Mouse (Mus musculus): ENCODE measurements around the gene Rgs6. TPM values are rescaled to one million over a fixed set of nuclear protein-coding genes. Genes with fewer than 3 reads are reported as not detected.

Gene Rgs6
- polyA plus RNA-seq (2016; fragmentation: Nextera tagmentation; extraction: Ambion mirVana), result 0.49 and 0.89 TPM in 2 replicates

DNA sequence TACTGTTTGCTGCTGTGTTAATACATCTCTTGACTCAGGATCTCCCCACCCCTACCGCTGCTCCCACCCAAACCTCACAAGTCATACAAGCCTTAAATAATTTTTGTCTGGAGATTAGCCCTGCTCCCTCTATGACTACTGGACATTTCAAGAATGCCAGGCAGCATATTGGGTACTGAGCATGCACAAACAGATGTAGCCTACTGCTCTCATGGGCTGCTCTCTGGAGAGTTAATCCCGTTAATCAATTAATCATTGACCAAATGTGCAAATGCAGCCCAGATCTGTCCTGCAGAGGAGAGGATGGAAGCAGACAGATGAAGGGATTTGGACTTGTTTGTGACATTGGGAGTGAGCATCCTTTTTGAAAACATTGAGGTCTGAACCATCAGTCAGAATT lies at the start of gene Rgs6:
Gene Rgs6 (plus strand): TSS at position 276 of the 400 bp plus-strand sequence.
- no peak for DNase-seq (ENCODE audit: low spot score)
- peaks cover 2% of the 10 kb centered on the region; the same call in 1 of the 2 replicates for H3K9me3 ChIP-seq
- no peak within 1 kb of the TSS for H3K27ac ChIP-seq (replicated peaks)
- 86% methylated on average over 2 of the region's 2 CpGs for WGBS
- H3K36me3 ChIP-seq (replicated peaks), result no peaks in the 10 kb centered on the region
- peaks cover 30% of the 10 kb centered on the region for H3K4me1 ChIP-seq
- H3K27me3 ChIP-seq (replicated peaks; ENCODE audit: low read depth, poor library complexity, severe bottlenecking), result 0 out of 2 replicates have a peak, but pooled peaks cover 8% of the 10 kb centered on the region
- H3K4me3 ChIP-seq, result no peak within 1 kb of the TSS

DNA sequence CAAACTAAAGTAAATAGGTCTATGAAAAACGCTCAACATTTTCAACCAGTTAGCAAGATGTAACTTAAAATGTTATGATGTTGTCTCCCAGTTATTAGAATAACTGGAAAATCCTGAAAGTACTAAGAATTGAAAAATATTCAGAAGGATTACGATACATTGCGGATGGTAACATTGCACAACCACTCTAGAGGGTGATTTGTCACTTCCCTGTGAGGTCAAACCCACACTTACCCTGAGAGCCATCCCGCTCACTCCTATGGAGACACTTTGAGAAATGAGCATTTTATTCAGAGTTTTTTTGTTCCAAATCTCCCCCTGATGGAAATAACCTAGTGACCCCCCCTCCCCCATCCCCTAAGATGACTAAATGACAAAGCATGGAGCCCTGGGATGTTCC lies 41.0 kb upstream of the Rgs6 start:
- Histone ChIP-seq H3K9me3 (peaks cover 10% of the 10 kb centered on the region; the same call in 1 of the 2 replicates), H3K36me3 (replicated peaks) (no peaks in the 10 kb centered on the region), H3K4me3 (no peak overlapping the region), H3K4me1 (no peaks in the 10 kb centered on the region), H3K27me3 (replicated peaks; ENCODE audit: low read depth, poor library complexity, severe bottlenecking) (no peaks in the 10 kb centered on the region), H3K27ac (replicated peaks) (no peak overlapping the region)
- 92% methylated on average over 4 of the region's 4 CpGs for WGBS
- no peak for DNase-seq (ENCODE audit: low spot score)

- H3K27ac ChIP-seq (replicated peaks), result no peak overlapping the region
- no peaks in the 10 kb centered on the region for H3K36me3 ChIP-seq (replicated peaks)
- H3K9me3 ChIP-seq, result peaks cover 10% of the 10 kb centered on the region; the same call in 1 of the 2 replicates
- no peak for DNase-seq (ENCODE audit: low spot score)
- no peaks in the 10 kb centered on the region for H3K27me3 ChIP-seq (replicated peaks; ENCODE audit: low read depth, poor library complexity, severe bottlenecking)
- H3K4me1 ChIP-seq, result no peaks in the 10 kb centered on the region
- no peak overlapping the region for H3K4me3 ChIP-seq
- 86% methylated on average over 6 of the region's 6 CpGs for WGBS
Observed at GRCm38 (mm10) chr12:82549228-82549627, 38.9 kb upstream of the Rgs6 start.

DNA sequence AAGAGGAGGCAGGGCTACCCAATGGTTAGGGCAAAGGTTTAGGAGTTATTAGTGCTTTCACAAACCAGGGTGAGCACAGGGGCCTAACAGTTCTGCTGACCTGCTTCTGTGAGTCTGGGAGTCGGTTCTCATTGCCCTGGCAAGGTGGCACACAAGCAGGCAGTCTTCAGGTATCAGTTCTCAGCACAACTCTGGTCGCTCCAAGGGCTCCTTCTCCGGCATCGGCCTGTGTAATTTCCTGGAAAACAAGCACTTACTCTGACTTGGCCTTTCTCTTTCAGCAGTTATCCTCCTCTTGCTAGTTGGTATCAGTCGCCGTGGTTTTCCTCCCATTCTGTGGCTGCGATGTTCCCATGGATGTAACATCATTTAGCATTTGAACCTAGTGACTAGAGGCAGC lies 38.0 kb upstream of the Rgs6 start:
- Histone ChIP-seq H3K9me3 (peaks cover 10% of the 10 kb centered on the region; the same call in 1 of the 2 replicates), H3K4me1 (no peaks in the 10 kb centered on the region), H3K27me3 (replicated peaks; ENCODE audit: low read depth, poor library complexity, severe bottlenecking) (no peaks in the 10 kb centered on the region), H3K4me3 (no peak overlapping the region), H3K36me3 (replicated peaks) (no peaks in the 10 kb centered on the region), H3K27ac (replicated peaks) (no peak overlapping the region)
- 92% methylated on average over 7 of the region's 7 CpGs for WGBS
- no peak for DNase-seq (ENCODE audit: low spot score)

DNA sequence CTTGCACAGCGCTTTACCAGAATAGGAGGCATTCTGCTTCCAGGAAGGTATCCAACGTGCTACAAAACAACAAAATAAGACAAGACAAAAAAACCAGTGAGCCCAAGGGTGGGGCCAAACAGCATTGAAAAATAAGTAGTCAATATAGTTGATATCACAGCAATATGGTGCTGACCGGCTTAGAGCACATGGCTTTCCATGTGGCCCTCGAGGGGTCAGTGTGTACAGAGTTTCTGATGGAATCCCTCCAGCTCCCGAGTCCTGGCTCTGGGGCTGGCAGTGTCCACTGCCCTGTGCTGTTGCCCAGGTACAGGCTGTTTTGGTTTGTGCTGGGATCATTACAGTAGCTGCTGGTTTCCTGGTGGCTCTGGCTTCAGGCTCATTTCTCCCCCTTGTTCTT lies 35.7 kb upstream of the Rgs6 start:
- DNase-seq (ENCODE audit: low spot score), result no peak
- H3K27ac ChIP-seq (replicated peaks), result no peak overlapping the region
- H3K4me3 ChIP-seq, result no peak overlapping the region
- peaks cover 10% of the 10 kb centered on the region; the same call in 1 of the 2 replicates for H3K9me3 ChIP-seq
- 94% methylated on average over 5 of the region's 5 CpGs for WGBS
- no peaks in the 10 kb centered on the region for H3K27me3 ChIP-seq (replicated peaks; ENCODE audit: low read depth, poor library complexity, severe bottlenecking)
- no peaks in the 10 kb centered on the region for H3K4me1 ChIP-seq
- H3K36me3 ChIP-seq (replicated peaks), result no peaks in the 10 kb centered on the region

- peaks cover 5% of the 10 kb centered on the region for H3K4me1 ChIP-seq
- H3K36me3 ChIP-seq (replicated peaks), result no peaks in the 10 kb centered on the region
- no peaks in the 10 kb centered on the region for H3K27me3 ChIP-seq (replicated peaks; ENCODE audit: low read depth, poor library complexity, severe bottlenecking)
- H3K27ac ChIP-seq (replicated peaks), result no peak overlapping the region
- H3K4me3 ChIP-seq, result no peak overlapping the region
- DNase-seq (ENCODE audit: low spot score), result peak; percentile 14
- H3K9me3 ChIP-seq, result no peaks in the 10 kb centered on the region
Observed at GRCm38 (mm10) chr12:82562916-82563315, 25.2 kb upstream of the Rgs6 start.

GRCm38 (mm10) chr12:82568370-82568769 lies 19.7 kb upstream of the Rgs6 start:
- Histone ChIP-seq H3K36me3 (replicated peaks) (no peaks in the 10 kb centered on the region), H3K4me3 (no peak overlapping the region), H3K27me3 (replicated peaks; ENCODE audit: low read depth, poor library complexity, severe bottlenecking) (no peaks in the 10 kb centered on the region), H3K27ac (replicated peaks) (no peak overlapping the region), H3K4me1 (no peaks in the 10 kb centered on the region), H3K9me3 (no peaks in the 10 kb centered on the region)
- WGBS, result 92% methylated on average over 1 of the region's 1 CpGs
- no peak for DNase-seq (ENCODE audit: low spot score)

- WGBS, result 94% methylated on average over 1 of the region's 1 CpGs
- Histone ChIP-seq H3K27me3 (replicated peaks; ENCODE audit: low read depth, poor library complexity, severe bottlenecking) (no peaks in the 10 kb centered on the region), H3K36me3 (replicated peaks) (no peaks in the 10 kb centered on the region), H3K9me3 (no peaks in the 10 kb centered on the region), H3K4me3 (no peak overlapping the region), H3K27ac (replicated peaks) (no peak overlapping the region), H3K4me1 (no peaks in the 10 kb centered on the region)
- no peak for DNase-seq (ENCODE audit: low spot score)
Observed at GRCm38 (mm10) chr12:82572706-82573105, 15.4 kb upstream of the Rgs6 start.

GRCm38 (mm10) chr12:82586592-82586991 lies 1.5 kb upstream of the Rgs6 start:
- peak; percentile 56 for DNase-seq (ENCODE audit: low spot score)
- WGBS, result 36% methylated on average over 7 of the region's 7 CpGs
- no peak overlapping the region for H3K4me3 ChIP-seq
- no peaks in the 10 kb centered on the region for H3K36me3 ChIP-seq (replicated peaks)
- no peak overlapping the region for H3K27ac ChIP-seq (replicated peaks)
- H3K4me1 ChIP-seq, result peaks cover 30% of the 10 kb centered on the region
- no peaks in the 10 kb centered on the region for H3K9me3 ChIP-seq
- H3K27me3 ChIP-seq (replicated peaks; ENCODE audit: low read depth, poor library complexity, severe bottlenecking), result 0 out of 2 replicates have a peak, but pooled peaks cover 8% of the 10 kb centered on the region

- no peaks in the 10 kb centered on the region for H3K9me3 ChIP-seq
- no peak overlapping the region for H3K4me3 ChIP-seq
- DNase-seq (ENCODE audit: low spot score), result no peak
- 0 out of 2 replicates have a peak, but pooled peaks cover 8% of the 10 kb centered on the region for H3K27me3 ChIP-seq (replicated peaks; ENCODE audit: low read depth, poor library complexity, severe bottlenecking)
- H3K4me1 ChIP-seq, result peaks cover 30% of the 10 kb centered on the region
- no peak overlapping the region for H3K27ac ChIP-seq (replicated peaks)
- H3K36me3 ChIP-seq (replicated peaks), result no peaks in the 10 kb centered on the region
- WGBS, result 49% methylated on average over 7 of the region's 7 CpGs
Observed at GRCm38 (mm10) chr12:82587348-82587895, 670 bp upstream of the Rgs6 start.

GRCm38 (mm10) chr12:82588846-82589630 lies 946 bp downstream of the Rgs6 start:
- Histone ChIP-seq H3K27ac (replicated peaks) (no peak overlapping the region), H3K36me3 (replicated peaks) (no peaks in the 10 kb centered on the region), H3K4me1 (peaks cover 25% of the 10 kb centered on the region), H3K9me3 (peaks cover 6% of the 10 kb centered on the region; the same call in 1 of the 2 replicates), H3K27me3 (replicated peaks; ENCODE audit: low read depth, poor library complexity, severe bottlenecking) (0 out of 2 replicates have a peak, but pooled peaks cover 8% of the 10 kb centered on the region), H3K4me3 (no peak overlapping the region)
- no peak for DNase-seq (ENCODE audit: low spot score)
- 37% methylated on average over 19 of the region's 19 CpGs for WGBS

DNA sequence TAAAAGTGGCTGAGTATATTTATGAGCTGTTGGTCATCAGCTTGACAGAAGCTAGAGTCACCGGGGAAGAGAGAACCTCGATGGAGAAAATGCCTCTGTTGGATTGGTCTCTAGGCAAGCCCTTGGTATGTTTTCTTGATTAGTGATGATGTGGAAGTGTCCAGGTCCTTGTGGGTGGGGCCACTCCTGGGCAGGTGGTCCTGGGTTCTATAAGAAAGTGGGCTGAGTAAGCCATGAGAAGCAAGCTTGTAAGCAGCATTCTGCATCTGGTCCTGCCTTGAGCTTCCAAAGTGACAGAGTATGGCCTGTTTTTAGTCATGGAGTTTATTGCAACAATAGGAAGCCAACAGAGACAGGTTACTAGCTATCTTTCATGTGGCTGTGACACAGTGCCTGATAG lies 10.9 kb downstream of the Rgs6 start:
- H3K27ac ChIP-seq (replicated peaks), result no peak overlapping the region
- no peaks in the 10 kb centered on the region for H3K27me3 ChIP-seq (replicated peaks; ENCODE audit: low read depth, poor library complexity, severe bottlenecking)
- peaks cover 13% of the 10 kb centered on the region; the same call in 1 of the 2 replicates for H3K4me1 ChIP-seq
- H3K4me3 ChIP-seq, result no peak overlapping the region
- no peak for DNase-seq (ENCODE audit: low spot score)
- H3K36me3 ChIP-seq (replicated peaks), result no peaks in the 10 kb centered on the region
- H3K9me3 ChIP-seq, result no peaks in the 10 kb centered on the region
- 92% methylated on average over 2 of the region's 2 CpGs for WGBS

- Histone ChIP-seq H3K36me3 (replicated peaks) (no peaks in the 10 kb centered on the region), H3K27ac (replicated peaks) (no peak overlapping the region), H3K27me3 (replicated peaks; ENCODE audit: low read depth, poor library complexity, severe bottlenecking) (no peaks in the 10 kb centered on the region), H3K4me1 (peaks cover 13% of the 10 kb centered on the region; the same call in 1 of the 2 replicates), H3K4me3 (no peak overlapping the region), H3K9me3 (no peaks in the 10 kb centered on the region)
- 46% methylated on average over 6 of the region's 6 CpGs for WGBS
- no peak for DNase-seq (ENCODE audit: low spot score)
Observed at GRCm38 (mm10) chr12:82600406-82600805, 12.3 kb downstream of the Rgs6 start.
